Mouse (Mus musculus) frontal cortex, postnatal 14 days (tissue): ENCODE results near the gene Lipa.
A peak's percentile ranks its signal among the peaks of the same experiment; 100 is the strongest.

Experiments
- DNase-seq, 2 experiments: peaks; one replicate each; pipeline ENCODE4 v3.0.0; 2022; ENCODE audit warnings: low spot score in 2 of 2

The Lipa gene

GRCm38 (mm10) chr19:34523106-34523725 is 4.1 kb downstream of the Lipa start:
- DNase-seq, result no peak

- no peak for DNase-seq
Observed at GRCm38 (mm10) chr19:34521978-34522377, 5.3 kb downstream of the Lipa start.

DNA sequence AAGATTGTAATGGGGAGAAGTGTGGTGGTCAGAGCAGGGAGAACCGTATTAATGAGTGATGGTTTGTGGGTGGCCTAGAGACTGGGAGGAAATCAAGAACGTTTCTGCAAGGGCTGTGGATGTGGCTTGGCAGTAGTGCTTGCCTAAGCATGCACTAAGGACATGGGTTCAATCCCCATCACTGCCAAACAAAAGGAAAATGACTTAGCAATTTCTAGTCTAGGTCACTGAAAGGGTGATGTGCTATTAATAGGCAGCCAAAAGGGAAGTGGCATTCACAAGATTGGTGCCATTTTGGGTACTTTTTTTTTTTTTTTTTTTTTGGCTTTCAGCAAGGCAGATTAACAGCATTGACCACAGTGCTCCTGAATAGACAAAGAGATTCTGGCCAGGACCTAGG is 5.9 kb downstream of the Lipa start:
- DNase-seq, result no peak

DNA sequence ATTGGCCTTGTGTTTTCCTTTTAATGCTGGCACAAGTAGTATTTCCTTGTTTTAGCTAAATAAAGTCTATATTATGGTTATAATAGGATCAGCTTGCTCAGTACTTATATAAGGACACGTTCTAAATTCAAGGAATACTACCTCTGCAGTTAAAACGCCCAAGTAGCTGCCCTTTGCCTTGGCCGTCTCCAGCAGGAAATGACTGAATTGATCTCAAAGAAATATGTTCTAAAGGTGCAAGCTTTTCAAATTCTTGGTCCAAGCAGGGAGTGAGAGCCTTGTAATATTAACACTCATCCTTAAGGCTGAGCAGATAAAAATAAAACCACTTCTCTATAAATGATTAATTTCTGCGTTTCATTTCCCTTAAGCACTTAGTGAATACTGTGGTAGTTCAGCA is 7.2 kb downstream of the Lipa start:
- no peak for DNase-seq

- no peak for DNase-seq
Observed at GRCm38 (mm10) chr19:34519646-34520045, 7.6 kb downstream of the Lipa start.

GRCm38 (mm10) chr19:34518786-34519185 is 8.5 kb downstream of the Lipa start:
- DNase-seq, result no peak

GRCm38 (mm10) chr19:34517812-34518594 is 9.3 kb downstream of the Lipa start:
- DNase-seq, result no peak

- DNase-seq, result no peak
Observed at GRCm38 (mm10) chr19:34517197-34517596, 10.1 kb downstream of the Lipa start.

GRCm38 (mm10) chr19:34516346-34516745 is 10.9 kb downstream of the Lipa start:
- no peak for DNase-seq

DNA sequence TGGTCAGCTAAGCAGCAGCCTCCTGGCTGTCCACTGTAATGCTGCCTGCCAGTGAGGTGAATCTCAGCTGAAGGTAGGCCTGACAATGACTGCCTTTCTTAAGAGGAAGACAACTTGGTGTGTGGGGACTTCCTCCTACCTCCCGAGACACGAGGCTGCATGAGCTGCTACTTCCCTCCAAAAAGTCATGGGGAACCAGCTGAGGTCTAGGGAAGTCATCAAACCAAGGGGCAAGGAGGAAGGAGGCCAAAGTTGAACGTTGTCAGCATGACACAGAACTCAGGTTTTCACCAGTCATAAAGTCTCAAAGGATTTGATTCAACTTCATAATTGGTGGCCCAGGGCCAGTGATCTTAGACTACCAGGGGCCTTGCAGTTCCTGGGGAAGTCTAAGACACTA is 11.6 kb downstream of the Lipa start:
- DNase-seq, result no peak

DNA sequence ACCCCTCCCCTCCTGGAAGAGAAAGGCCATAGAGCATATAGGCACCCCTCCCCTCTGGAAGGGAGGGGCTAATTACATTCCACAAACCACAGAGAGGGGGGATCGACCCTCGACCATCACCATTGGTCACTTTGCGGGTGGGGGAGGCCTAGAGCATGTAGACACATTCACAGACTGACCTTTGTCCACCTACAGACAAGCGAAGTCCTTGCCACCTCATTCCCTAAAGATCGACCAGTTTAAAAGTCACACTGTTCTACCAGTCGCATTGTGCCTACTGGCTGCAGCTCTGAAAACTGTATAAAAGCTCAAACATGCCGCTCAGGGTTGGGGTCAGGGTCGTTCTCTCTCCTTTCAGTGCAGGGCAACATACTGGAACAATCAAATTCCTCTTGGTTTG is 15.7 kb downstream of the Lipa start:
- DNase-seq, result no peak

DNA sequence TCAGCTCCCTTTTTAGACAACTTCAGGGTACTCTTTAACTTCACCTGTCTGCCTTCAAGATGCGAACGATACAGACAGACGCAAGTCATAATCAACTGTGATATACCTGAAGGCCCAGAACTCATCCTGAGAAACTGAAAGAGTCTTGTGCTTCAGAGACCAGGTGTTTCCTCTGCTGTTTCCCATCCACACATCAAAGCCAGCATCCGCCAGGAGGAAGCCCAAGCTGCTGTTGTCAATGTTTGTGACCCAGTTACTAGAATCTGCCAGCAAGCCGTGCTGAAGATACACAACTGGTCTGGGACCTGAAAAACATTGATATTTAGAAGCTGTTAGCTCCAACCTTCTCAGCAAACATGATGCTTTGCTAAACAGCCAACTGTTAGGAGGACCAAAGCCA is 16.6 kb downstream of the Lipa start:
- DNase-seq, result no peak

- DNase-seq, result no peak
Observed at GRCm38 (mm10) chr19:34505161-34505721, 22.0 kb downstream of the Lipa start.

DNA sequence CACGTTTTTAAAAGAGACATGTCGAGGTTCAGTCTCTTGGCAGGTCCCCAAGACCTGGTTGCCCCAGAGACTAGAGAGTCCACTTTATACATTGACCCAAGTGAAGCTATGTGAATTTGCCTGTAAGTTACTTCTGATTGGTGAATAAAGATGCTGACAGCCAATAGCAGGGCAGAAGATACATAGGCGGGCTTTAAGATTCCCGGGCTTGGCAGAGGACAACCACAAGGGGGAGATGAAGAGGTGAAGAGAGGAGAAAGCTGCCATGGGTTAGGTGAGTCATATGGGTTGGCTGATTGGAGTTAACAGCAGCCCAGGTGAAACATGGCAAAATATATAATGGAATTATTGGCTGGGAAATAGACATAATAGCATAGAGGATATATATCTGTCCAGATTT is 26.5 kb downstream of the Lipa start:
- DNase-seq, result peak; percentile 31 to 34

GRCm38 (mm10) chr19:34496353-34496752 is 30.9 kb downstream of the Lipa start:
- DNase-seq, result no peak

- DNase-seq, result no peak
Observed at GRCm38 (mm10) chr19:34493859-34494258, 33.4 kb downstream of the Lipa start.

- no peak for DNase-seq
Observed at GRCm38 (mm10) chr19:34483547-34483946, 43.7 kb downstream of the Lipa start.

GRCm38 (mm10) chr19:34474991-34475971 is 52.0 kb downstream of the Lipa start, which contains the start of gene Ch25h:
Ch25h (minus strand) TSS chr19:34475164.
- peak in 1 of 2 experiments; percentile 31 for DNase-seq

- no peak for DNase-seq
Observed at GRCm38 (mm10) chr19:34474228-34474990, 52.9 kb downstream of the Lipa start.

- DNase-seq, result no peak
Observed at GRCm38 (mm10) chr19:34471703-34472102, 55.6 kb downstream of the Lipa start.

DNA sequence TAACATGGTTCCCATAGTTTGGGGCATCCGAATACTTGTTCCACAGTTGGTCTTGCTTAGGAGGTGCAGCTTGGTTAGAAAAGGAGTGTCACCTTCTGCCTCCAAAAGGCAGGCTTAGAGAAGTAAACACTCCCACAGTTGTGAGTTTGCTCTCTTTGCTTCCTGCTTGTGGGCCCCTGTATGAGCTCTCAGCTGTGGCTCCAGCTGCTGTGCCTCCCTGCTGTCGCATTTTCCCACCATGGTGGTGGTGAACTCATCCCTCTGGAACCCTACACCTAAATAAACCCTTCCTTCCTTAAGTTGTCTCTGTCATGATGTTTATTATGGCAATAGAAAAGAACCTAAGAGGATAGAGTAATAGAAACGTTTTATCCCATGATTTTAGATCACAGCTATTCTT is 58.5 kb downstream of the Lipa start:
- no peak for DNase-seq
